Comparison of ENCODE assay signal across 13 mouse cellular contexts in the genomic region with DNA sequence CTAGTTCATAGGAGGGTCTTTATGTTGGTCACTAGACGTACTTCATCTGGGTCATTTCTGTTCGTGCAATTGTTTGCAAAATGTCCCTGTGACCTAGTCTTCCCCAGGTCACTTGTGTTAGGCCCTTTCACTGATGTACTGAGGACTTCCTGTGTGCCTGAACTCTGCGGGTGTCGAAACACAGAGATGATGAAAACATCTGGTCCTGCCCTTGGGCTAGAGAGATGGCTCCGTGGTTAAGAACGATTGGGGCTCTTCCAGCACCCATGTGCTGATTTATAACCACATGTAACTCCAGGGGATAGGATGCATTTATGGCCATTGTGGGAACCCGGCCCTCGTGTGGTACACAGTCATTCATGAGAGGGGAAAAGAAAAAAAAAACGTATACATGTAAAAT.
"Had no signal": no experiment of that assay in that cellular context is flagged by ENCODE, and none has a peak within 500 bp of the region (broad histone marks: within the 10 kb centered on the region; RNA-seq: fewer than 3 reads in every experiment).

No protein-coding gene starts in this region.

- H3K4me1 ChIP-seq: limb, embryonic 15.5 days; midbrain, embryonic 10.5 days had no signal

- DNase-seq: kidney, adult 2 months; kidney, postnatal 36 days; layer of hippocampus, adult 9-11 months; layer of hippocampus, postnatal 36 days; liver, embryonic 13.5 days; midbrain, embryonic 14.5 days; retina, postnatal 1 day; right cerebral cortex, postnatal 4 days; spleen, adult 18-20 months; thymus, postnatal 4 days had no signal

- H3K4me3 ChIP-seq: limb, embryonic 15.5 days; liver, embryonic 13.5 days; midbrain, embryonic 10.5 days; neural tube, embryonic 13.5 days had no signal

- H3K36me3 ChIP-seq: limb, embryonic 15.5 days; liver, embryonic 13.5 days; midbrain, embryonic 10.5 days; neural tube, embryonic 13.5 days had no signal

- H3K9ac ChIP-seq: limb, embryonic 15.5 days; liver, embryonic 13.5 days; neural tube, embryonic 13.5 days had no signal

- H3K27ac ChIP-seq: limb, embryonic 15.5 days; liver, embryonic 13.5 days; midbrain, embryonic 10.5 days; neural tube, embryonic 13.5 days had no signal

- H3K4me2 ChIP-seq: limb, embryonic 15.5 days; liver, embryonic 13.5 days; neural tube, embryonic 13.5 days had no signal

- H3K27me3 ChIP-seq: limb, embryonic 15.5 days; liver, embryonic 13.5 days; neural tube, embryonic 13.5 days had no signal

- H3K9me3 ChIP-seq: limb, embryonic 15.5 days; liver, embryonic 13.5 days; midbrain, embryonic 10.5 days; neural tube, embryonic 13.5 days had no signal
